Mouse (Mus musculus): ENCODE data around the gene Vwf. TPM values are rescaled to one million over a fixed set of nuclear protein-coding genes. Genes with fewer than 3 reads are reported as not detected.

Gene Vwf
- total RNA-seq, 2 experiments from 2014 or later, result 78.4 to 104 TPM

Other genes with a start within 250 kb of the Vwf start
- gene Ltbr, start 232.9 kb upstream of the Vwf start, total RNA-seq (2021), result 10 to 100 TPM; 25.0 to 28.7 TPM
- gene Scnn1a, start 226.1 kb upstream of the Vwf start, total RNA-seq (2021), result 1 to 10 TPM in 1 of 2 experiments, under 1 TPM in 1; 0.47 to 1.3 TPM
- gene Tnfrsf1a, start 197.4 kb upstream of the Vwf start, total RNA-seq (2021), result 10 to 100 TPM; 47.5 to 50.8 TPM
- gene Plekhg6, start 166.0 kb upstream of the Vwf start, total RNA-seq (2021), result not detected
- gene Cd9, start 52.0 kb upstream of the Vwf start, total RNA-seq (2021), result 10 to 100 TPM; 49.9 to 50.4 TPM
- gene Ano2, start 143.6 kb downstream of the Vwf start, total RNA-seq (2021), result not detected

Data from heart, adult 18-20 months (tissue).